Mouse (Mus musculus): ENCODE measurements around the gene Vmn1r25. TPM values are rescaled to one million over a fixed set of nuclear protein-coding genes. Genes with fewer than 3 reads are reported as not detected.

The Vmn1r25 gene
- not detected in 2 replicates for polyA plus RNA-seq (2012; rRNA removed)

GRCm38 (mm10) chr6:57980710-57981109, at the start of gene Vmn1r25:
Gene Vmn1r25 (minus strand): TSS chr6:57980810.

GRCm38 (mm10) chr6:58015059-58015458, 34.4 kb upstream of the Vmn1r25 start, which contains the start of gene Vmn1r26:
Gene Vmn1r26 (minus strand): TSS chr6:58015159.

GRCm38 (mm10) chr6:57961403-57961802, 19.2 kb downstream of the Vmn1r25 start, which contains the start of gene Vmn1r24:
Gene Vmn1r24 (minus strand): TSS chr6:57961503.

Other genes with a start within 250 kb of the Vmn1r25 start
- 53.5 and 67.7 TPM in 2 replicates for gene Vopp1, start 155.7 kb downstream of the Vmn1r25 start, polyA plus RNA-seq (2012; rRNA removed)
- gene Vmn1r21, start 130.5 kb downstream of the Vmn1r25 start, polyA plus RNA-seq (2012; rRNA removed), result not detected in 2 replicates
- not detected in 2 replicates for gene Vmn1r22, start 72.8 kb downstream of the Vmn1r25 start, polyA plus RNA-seq (2012; rRNA removed)
- not detected in 2 replicates for gene Vmn1r23, start 54.0 kb downstream of the Vmn1r25 start, polyA plus RNA-seq (2012; rRNA removed)
- gene Vmn1r24, start 19.3 kb downstream of the Vmn1r25 start, polyA plus RNA-seq (2012; rRNA removed), result not detected in 2 replicates
- gene Vmn1r26, start 34.3 kb upstream of the Vmn1r25 start, polyA plus RNA-seq (2012; rRNA removed), result not detected in 2 replicates
- not detected in 2 replicates for gene Vmn1r27, start 238.0 kb upstream of the Vmn1r25 start, polyA plus RNA-seq (2012; rRNA removed)

Data from central nervous system, embryonic 11.5 days (tissue).